Mouse (Mus musculus) E14TG2a.4 (cell line): Measurements from ENCODE around the gene Fut1.

ENCODE experiments used
- CTCF ChIP-seq: conservative IDR thresholded peaks from 2 replicates; pipeline ENCODE4 v1.5.1; 2014; ENCODE audit warnings: low read length
- POU5F1 ChIP-seq: IDR thresholded peaks from 2 replicates; pipeline ENCODE4 v1.6.1; 2014; ENCODE audit warnings: low read length, borderline replicate concordance

DNA sequence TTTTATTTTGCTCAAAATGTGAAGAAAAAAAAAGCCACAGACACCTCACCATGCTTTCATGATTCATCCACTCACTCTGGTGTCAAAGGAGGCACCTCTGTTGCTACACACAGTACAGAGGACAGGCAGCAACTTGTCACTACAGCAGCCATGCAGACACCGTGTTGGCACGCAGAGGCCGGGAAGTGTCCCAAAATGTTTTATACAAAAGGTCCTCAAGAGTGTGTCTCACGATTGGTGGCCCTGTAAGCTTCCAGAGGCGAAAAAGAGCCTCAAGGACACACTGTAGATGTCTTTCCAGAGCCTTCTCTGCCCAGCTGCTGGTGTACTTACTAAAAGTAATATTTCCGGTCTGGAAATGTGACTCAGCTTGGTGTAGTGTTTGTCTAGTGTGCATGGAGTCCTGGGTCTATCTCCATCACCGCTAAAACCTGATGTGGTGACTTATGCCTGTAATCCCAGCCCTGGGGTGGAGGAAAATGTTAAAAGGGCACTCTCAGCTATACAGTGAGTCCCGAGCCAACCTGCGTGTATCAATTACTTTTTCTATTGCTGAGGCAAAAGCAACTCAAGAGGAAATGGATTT, 11.3 kb upstream of the Fut1 start:
- TF ChIP-seq POU5F1, result no peak
- no peak for TF ChIP-seq CTCF
